Mouse (Mus musculus): ENCODE measurements around the gene 9530003J23Rik. TPM values are rescaled to one million over a fixed set of nuclear protein-coding genes. Genes with fewer than 3 reads are reported as not detected.
"Not testable (repeated sequence)": the region's sequence is repeated elsewhere in the genome, so short reads cannot be mapped to it uniquely, and the experiment has no call there.

9530003J23Rik gene
- not detected for total RNA-seq (2021)

- no peak for DNase-seq (ENCODE audit: extremely low spot score in 1 of 2, low spot score in 1 of 2)
These were observed at the start of gene 9530003J23Rik for GRCm38 (mm10) chr10:117238603-117239002. Gene 9530003J23Rik, minus strand, starts transcription at chr10:117238703.

GRCm38 (mm10) chr10:117287226-117287850 is 48.8 kb upstream of the 9530003J23Rik start:
- no peak for DNase-seq (ENCODE audit: extremely low spot score in 1 of 2, low spot score in 1 of 2)

DNA sequence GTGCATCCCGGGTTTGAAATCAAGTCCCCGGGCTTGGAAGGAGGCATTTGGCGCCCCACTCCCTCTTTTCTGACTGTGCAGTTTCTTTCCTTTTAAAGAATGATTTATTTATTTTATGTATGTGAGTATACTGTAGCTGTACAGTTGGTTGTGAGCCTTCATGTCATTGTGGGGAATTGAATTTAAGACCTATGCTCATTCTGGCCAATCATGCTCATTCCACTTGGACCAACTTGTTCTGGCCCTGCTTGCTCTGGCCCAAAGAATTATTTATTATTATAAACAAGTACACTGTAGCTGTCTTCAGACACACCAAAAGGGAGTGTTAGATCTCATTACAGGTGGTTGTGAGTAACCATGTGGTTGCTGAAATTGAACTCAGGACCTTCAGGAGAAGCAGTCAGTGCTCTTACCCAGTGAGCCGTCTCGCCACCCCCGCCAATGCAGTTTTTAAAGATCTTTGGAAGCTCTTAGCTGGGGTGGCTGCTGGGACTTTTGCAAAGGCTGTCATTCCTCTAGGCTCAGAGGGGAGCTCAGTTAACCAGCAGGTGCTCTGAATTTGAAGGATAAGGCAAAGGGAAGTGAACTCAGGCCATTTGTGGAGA is 48.0 kb upstream of the 9530003J23Rik start:
- DNase-seq (ENCODE audit: extremely low spot score in 1 of 2, low spot score in 1 of 2): no peak

GRCm38 (mm10) chr10:117285584-117285983 is 47.1 kb upstream of the 9530003J23Rik start:
- DNase-seq (ENCODE audit: extremely low spot score in 1 of 2, low spot score in 1 of 2): not testable (repeated sequence)

DNA sequence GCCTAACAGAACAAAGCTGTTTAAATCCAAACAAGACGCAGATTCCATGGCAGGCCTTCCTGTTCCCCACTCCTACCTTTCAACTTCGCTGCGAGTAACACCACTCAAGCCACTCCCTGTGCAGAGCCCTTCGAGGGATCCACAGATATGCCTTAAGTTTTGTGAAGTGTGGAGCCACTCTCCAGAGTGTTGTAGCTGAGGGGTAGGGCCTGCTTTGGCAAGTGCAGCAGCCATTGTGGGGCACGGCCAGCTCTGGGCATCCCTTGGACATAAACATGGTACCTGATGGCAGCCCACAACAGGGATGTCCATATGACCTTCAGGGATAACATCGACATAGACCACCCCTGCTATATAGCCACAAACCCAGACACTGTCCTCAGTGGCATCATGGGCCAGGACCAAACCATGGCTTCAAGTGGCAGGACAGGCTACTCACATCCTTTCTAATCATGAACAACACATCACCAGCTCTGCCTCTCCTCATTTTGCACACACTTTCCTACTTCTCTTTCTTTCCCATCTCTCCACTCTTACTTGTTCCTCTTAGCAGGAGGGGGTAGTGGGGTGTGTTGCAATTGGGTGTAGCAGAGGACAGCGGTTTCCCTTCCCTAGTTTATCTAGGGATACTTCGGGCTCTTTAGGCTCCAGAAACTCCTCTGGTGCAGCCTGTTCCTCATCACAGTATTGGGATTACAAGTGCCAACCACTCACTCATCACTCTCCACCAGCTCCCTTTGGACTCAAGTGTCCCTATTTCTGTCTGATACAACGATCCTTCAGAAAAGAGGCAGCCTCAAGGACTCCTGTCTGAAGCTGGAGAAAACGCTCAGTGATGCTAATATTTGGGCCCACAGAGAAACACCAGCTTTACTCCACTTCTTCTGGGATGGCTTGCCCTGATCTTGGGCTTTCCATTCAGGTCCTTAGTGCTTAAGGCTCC is 46.3 kb upstream of the 9530003J23Rik start:
- DNase-seq (ENCODE audit: extremely low spot score in 1 of 2, low spot score in 1 of 2): no peak

- no peak for DNase-seq (ENCODE audit: extremely low spot score in 1 of 2, low spot score in 1 of 2)
These were observed 45.5 kb upstream of the 9530003J23Rik start for GRCm38 (mm10) chr10:117283871-117284577.

GRCm38 (mm10) chr10:117283196-117283595 is 44.7 kb upstream of the 9530003J23Rik start:
- not testable (repeated sequence) for DNase-seq (ENCODE audit: extremely low spot score in 1 of 2, low spot score in 1 of 2)

DNA sequence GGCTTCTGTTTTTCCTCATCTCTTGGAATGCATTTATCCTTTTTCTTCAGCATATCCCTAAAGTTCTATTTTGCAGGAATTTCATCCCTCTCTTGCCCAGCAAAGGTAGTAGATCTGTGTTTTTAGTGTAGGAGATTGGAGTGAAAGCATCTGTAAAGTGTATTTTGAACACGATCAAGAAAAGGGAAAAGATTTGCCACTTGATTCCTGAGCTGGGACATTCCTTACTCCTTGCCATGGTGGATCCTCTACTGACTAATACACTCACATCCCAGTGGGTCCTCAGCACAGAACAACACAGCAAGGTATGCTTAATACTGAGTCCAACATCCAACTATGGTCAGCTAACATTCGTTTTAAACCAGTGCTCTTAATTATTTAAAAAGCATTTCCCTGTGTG is 44.0 kb upstream of the 9530003J23Rik start:
- DNase-seq (ENCODE audit: extremely low spot score in 1 of 2, low spot score in 1 of 2): no peak

GRCm38 (mm10) chr10:117282049-117282448 is 43.5 kb upstream of the 9530003J23Rik start, which contains the start of gene Lyz2:
Gene Lyz2, minus strand, starts transcription at chr10:117282321.
- DNase-seq (ENCODE audit: extremely low spot score in 1 of 2, low spot score in 1 of 2): no peak

- DNase-seq (ENCODE audit: extremely low spot score in 1 of 2, low spot score in 1 of 2): no peak
These were observed 42.9 kb upstream of the 9530003J23Rik start for GRCm38 (mm10) chr10:117281381-117281920.

DNA sequence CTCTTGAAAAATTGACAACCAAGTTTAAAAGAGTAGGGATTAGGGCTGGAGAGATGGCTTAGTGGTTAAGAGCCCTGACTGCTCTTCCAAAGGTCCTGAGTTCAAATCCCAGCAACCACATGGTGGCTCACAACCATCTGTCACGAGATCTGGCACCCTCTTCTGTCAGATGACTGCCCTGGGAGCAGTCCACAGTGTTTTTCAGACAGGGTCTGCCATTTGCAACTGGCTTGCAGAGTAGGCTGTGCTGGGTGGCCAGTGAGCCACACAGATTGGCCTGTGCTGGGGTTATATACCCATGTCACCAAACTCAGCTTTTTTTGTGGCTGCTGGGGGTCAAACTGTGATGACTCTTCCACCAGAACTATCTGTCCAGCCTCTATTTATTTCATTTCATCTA is 41.5 kb upstream of the 9530003J23Rik start:
- no peak for DNase-seq (ENCODE audit: extremely low spot score in 1 of 2, low spot score in 1 of 2)

DNA sequence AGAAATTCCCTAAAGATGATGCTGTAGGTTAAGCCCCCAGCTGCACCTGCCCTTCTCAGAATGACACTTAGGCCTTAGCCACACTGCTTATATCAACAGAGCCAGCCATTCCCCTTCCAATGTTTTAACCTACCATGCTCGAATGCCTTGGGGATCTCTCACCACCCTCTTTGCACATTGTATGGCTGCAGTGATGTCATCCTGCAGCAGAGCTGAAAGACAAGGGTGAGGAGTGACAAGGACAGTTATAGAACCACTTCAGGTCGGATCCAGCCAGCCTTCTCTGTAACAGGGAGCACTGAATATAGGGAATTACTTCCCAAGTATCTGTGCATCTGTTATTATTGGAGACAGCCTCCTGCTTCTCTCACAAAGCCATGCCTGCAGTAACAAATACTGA is 40.0 kb upstream of the 9530003J23Rik start:
- DNase-seq (ENCODE audit: extremely low spot score in 1 of 2, low spot score in 1 of 2): not testable (repeated sequence)

DNA sequence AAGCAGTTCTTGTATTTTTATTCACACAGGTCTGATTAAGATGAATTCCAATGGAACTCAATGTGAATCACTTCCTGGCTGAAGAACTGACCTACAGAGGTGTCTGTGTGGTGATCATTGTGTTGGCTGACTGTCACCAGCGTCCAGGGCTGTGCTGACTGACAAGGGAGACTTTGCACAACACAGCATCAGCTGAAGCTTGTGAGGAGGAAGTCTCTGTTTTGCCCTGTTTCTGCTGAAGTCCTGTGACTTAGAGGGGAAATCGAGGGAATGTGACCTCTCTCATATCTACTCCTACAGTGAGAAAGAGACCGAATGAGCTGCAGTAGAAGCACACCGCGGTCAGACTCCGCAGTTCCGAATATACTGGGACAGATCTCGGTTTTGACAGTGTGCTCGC is 39.3 kb upstream of the 9530003J23Rik start:
- not testable (repeated sequence) for DNase-seq (ENCODE audit: extremely low spot score in 1 of 2, low spot score in 1 of 2)

DNA sequence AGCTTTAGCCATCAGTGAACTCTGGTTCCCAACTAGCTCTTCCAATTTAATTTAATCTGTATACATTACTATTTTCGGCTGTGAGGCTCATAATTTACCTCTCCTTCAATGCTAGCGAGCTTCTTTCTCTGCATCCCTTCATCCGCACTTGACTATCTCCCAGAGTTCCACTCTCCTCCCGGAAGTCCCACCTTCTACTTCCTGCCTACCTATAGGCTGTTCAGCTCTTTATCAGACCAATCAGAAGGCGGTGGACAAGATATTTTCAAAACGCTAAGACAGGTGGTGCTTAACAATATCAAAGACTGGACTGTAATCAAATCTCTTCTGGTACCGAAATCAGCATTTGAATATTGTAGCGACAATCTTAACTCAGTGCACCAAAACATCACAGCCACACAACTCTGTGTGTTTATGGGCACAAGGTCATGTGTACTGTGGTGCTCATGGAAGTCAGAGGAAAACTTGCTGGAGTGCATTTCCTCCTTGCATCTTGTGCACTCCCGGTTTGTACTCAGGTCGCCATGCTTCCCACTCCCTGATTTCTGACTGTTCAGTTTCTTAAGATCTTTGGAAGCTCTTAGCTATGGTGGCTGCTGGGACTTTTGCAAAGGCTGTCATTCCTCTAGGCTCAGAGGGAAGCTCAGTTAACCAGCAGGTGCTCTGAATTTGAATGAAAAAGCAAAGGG is 37.3 kb upstream of the 9530003J23Rik start:
- DNase-seq (ENCODE audit: extremely low spot score in 1 of 2, low spot score in 1 of 2): no peak

GRCm38 (mm10) chr10:117274645-117275044 is 36.1 kb upstream of the 9530003J23Rik start:
- not testable (repeated sequence) for DNase-seq (ENCODE audit: extremely low spot score in 1 of 2, low spot score in 1 of 2)

DNA sequence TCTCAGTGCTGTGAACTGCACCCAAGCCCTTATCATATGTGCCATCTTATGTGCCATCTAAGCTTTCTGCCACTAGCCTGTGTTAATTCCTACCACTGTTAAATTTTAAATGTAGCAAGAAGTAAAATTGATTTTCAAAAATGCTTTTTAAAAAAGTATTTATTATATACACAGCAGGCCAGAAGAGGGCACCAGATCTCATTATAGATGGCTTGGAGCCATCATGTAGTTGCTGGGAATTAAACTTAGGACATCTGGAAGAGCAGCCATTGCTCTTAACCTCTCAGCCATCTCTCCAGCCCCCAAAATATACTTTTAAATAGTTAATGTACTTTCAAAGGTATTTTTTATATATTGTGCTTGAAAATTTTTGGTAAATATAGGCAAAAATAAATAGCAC is 33.5 kb upstream of the 9530003J23Rik start:
- no peak for DNase-seq (ENCODE audit: extremely low spot score in 1 of 2, low spot score in 1 of 2)

DNA sequence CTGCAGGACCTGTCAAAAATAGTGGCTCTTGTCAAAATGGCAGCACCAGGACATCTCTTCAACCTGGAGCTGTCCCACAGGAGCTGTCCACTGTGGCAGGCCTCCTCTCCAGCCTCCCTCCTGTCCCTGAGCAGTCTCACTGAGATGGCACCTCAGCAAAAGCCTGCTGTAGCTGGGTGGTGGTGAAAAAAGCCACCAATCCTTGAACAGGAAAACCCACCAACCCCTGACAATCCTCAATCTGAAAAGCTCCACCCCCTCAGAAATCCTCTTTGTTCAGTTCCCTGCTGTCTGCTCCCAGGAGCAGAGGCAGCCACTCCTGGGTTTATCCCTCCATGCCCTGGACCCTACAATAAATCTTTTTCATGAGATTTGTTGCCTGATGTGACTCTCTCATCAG is 21.4 kb upstream of the 9530003J23Rik start:
- no peak for DNase-seq (ENCODE audit: extremely low spot score in 1 of 2, low spot score in 1 of 2)

DNA sequence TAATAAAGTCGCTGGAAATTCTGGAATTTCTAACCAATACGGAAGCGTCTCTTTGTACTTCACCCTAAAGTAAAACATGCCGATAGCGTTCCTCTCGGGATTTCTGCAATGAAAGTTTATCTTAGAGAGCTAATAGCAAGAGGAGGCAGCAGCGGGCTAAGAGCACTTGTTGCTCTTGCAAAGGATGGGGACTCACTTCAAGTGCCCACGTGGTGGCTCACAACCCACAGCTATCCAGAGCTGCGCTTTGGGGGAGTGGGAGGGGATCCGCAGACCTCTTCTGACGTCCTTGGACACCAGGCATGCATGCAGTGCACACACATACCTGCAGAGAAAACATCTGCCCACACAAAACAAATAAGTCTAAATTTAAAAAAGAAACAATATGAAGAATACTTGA is 2.6 kb downstream of the 9530003J23Rik start:
- DNase-seq (ENCODE audit: extremely low spot score in 1 of 2, low spot score in 1 of 2): no peak

GRCm38 (mm10) chr10:117234825-117235224 is 3.7 kb downstream of the 9530003J23Rik start:
- no peak for DNase-seq (ENCODE audit: extremely low spot score in 1 of 2, low spot score in 1 of 2)

DNA sequence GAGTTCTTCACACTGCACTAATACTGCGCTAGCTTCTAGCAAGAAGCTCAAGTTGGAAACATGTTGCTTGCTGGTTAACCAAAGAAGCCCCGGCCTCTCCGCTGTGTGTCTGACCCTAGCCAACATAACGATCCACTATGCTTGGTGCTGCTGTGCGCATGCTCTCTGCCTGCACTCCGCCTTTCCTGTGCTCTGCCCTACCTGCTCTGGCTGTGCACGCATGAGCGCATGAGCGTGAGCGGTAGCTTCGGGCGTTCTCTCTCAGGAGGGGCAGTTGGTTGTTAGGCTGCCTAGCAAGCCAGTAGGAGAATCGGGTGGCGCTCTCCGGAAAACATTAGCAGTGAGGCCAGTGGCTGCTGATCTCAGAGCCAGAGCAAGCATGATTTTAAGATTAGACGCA is 8.7 kb downstream of the 9530003J23Rik start:
- DNase-seq (ENCODE audit: extremely low spot score in 1 of 2, low spot score in 1 of 2): no peak

All from layer of hippocampus, postnatal 25 days (tissue).